In the genomic region with DNA sequence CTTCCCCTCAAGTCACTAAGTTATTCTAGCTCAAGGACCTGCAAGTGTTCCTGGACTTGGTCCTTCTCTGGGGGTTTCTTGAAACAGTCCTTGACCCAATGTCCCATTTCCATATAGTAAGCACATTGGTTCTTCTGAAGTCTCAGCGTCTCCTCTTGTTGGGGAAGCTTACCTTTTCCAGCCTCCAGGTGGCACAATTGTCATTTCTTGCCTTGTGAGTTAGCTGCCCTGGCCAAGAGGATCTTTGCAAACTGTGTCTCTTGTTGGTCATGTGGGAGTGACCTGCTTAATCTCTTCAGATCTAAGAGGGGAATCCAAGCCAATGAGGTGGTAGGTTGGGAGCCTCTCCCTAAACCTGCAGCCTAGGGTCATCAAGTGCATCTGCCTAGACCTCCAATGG, we compare ENCODE assay signal across 10 mouse cellular contexts. TPM values are rescaled to one million over a fixed set of nuclear protein-coding genes. Genes with fewer than 3 reads are reported as not detected.
DNase-seq lines count a peak whose midpoint lies in the region; ATAC-seq and TF ChIP-seq lines count a peak whose summit lies in the region.
"Had no signal": no experiment of that assay in that cellular context is flagged by ENCODE, and none has a peak within 500 bp of the region (broad histone marks: within the 10 kb centered on the region; RNA-seq: fewer than 3 reads in every experiment).

No protein-coding gene starts in this region.

- no peak for TF ChIP-seq POLR2A in MEL (IDR thresholded peaks at IDR 0.05; ENCODE audit: control insufficient read depth in 1 of 2, insufficient read depth in 1 of 2, low read depth in 1 of 2, low read length in 2 of 2, poor library complexity in 1 of 2)

- no peaks in the 10 kb centered on the region for H3K36me3 ChIP-seq in heart, embryonic 10.5 days
- no peaks in the 10 kb centered on the region for H3K36me3 ChIP-seq in MEL (ENCODE audit: control insufficient read depth in 1 of 2, insufficient read depth in 2 of 2, low read length in 2 of 2)
- H3K36me3 ChIP-seq: limb, embryonic 12.5 days; neural tube, embryonic 13.5 days had no signal

- WGBS in heart, embryonic 10.5 days: 9% methylated on average over 1 of the region's 1 CpGs

- TF ChIP-seq EP300 in MEL (IDR thresholded peaks at IDR 0.05; ENCODE audit: low read depth in 1 of 2, low read length in 2 of 2): no peak

- no peak overlapping the region for H3K27ac ChIP-seq in heart, embryonic 10.5 days
- no peak overlapping the region for H3K27ac ChIP-seq in MEL (ENCODE audit: control insufficient read depth, low read depth, low read length)
- H3K27ac ChIP-seq: limb, embryonic 12.5 days; neural tube, embryonic 13.5 days had no signal

- DNase-seq in heart, postnatal 4 days: peak; percentile 13
- DNase-seq in heart, embryonic 10.5 days (ENCODE audit: low spot score): no peak
- peak; percentile 58 for DNase-seq in 3T3-L1 (ENCODE audit: low read depth, low spot score)
- peak; percentile 11 for DNase-seq in MEL (ENCODE audit: low read depth, low spot score)
- peak; percentile 21 to 68 for DNase-seq in kidney, postnatal 36 days
- DNase-seq in ovary, postnatal 10 days (ENCODE audit: low spot score): no peak
- DNase-seq in layer of hippocampus, adult 11-12 months (ENCODE audit: low spot score): no peak

- no peak overlapping the region for H3K4me3 ChIP-seq in heart, embryonic 10.5 days
- H3K4me3 ChIP-seq in MEL (ENCODE audit: control insufficient read depth in 1 of 2, insufficient read depth in 1 of 2, low read depth in 2 of 2, low read length in 2 of 2): no peak overlapping the region
- H3K4me3 ChIP-seq: limb, embryonic 12.5 days; neural tube, embryonic 13.5 days had no signal

- H3K27me3 ChIP-seq in heart, embryonic 10.5 days (ENCODE audit: insufficient read depth, poor library complexity, severe bottlenecking): no peaks in the 10 kb centered on the region
- no peaks in the 10 kb centered on the region for H3K27me3 ChIP-seq in MEL (ENCODE audit: control insufficient read depth in 1 of 2, insufficient read depth in 2 of 2, low read length in 2 of 2)
- H3K27me3 ChIP-seq: limb, embryonic 12.5 days; neural tube, embryonic 13.5 days had no signal

- H3K9ac ChIP-seq in MEL (ENCODE audit: control insufficient read depth, low read depth, low read length, poor library complexity, severe bottlenecking): no peak overlapping the region
- H3K9ac ChIP-seq: limb, embryonic 12.5 days; neural tube, embryonic 13.5 days had no signal

- no peak for ATAC-seq in monocyte, adult 5-6 weeks (replicated peaks; ENCODE audit: insufficient number of reproducible peaks, low FRiP score, low TSS enrichment, poor library complexity, severe bottlenecking)

- peak in 2 of 3 experiments; percentile 7 to 28; a peak in 3 of 6 replicates for TF ChIP-seq CTCF in MEL (IDR thresholded peaks at IDR 0.05 in 2 of 3, conservative IDR thresholded peaks at IDR 0.05 in 1 of 3; ENCODE audit: control insufficient read depth in 1 of 3, insufficient read depth in 1 of 3, low read depth in 2 of 3, low read length in 3 of 3, poor library complexity in 1 of 3, severe bottlenecking in 1 of 3)

- H3K9me3 ChIP-seq in heart, embryonic 10.5 days: no peaks in the 10 kb centered on the region
- H3K9me3 ChIP-seq in MEL (replicated peaks; ENCODE audit: insufficient read depth, low read length): no peaks in the 10 kb centered on the region
- H3K9me3 ChIP-seq: neural tube, embryonic 13.5 days had no signal

- no peaks in the 10 kb centered on the region for H3K4me1 ChIP-seq in heart, embryonic 10.5 days
- H3K4me1 ChIP-seq in MEL (ENCODE audit: control insufficient read depth in 1 of 2, insufficient read depth in 2 of 2, low read length in 2 of 2): no peaks in the 10 kb centered on the region
- H3K4me1 ChIP-seq: limb, embryonic 12.5 days; neural tube, embryonic 13.5 days had no signal

- TF ChIP-seq RAD21 in MEL (IDR thresholded peaks at IDR 0.05; ENCODE audit: low read depth, low read length): peak; percentile 26

- H3K79me2 ChIP-seq in MEL (ENCODE audit: control insufficient read depth, insufficient read depth, low read length, poor library complexity): no peaks in the 10 kb centered on the region

TF ChIP-seq in MEL, 35 proteins besides CTCF, POLR2A, EP300 and RAD21:
- TF ChIP-seq POLR2AphosphoS2 (IDR thresholded peaks at IDR 0.05; ENCODE audit: low read length) (no peak), SMC3 (IDR thresholded peaks at IDR 0.05; ENCODE audit: low read depth, low read length) (0 out of 2 replicates have a peak, but pooled peaks have one; percentile 15)

RNA-seq across cellular contexts. Expression of a gene that starts 19.3 kb away (rescaled TPM):
- 1 to 10 TPM; 4.1 to 5.1 TPM for total RNA-seq in heart, postnatal 4 days (2021)
- polyA plus RNA-seq in heart, embryonic 10.5 days (2016; fragmentation: Nextera tagmentation; extraction: Ambion mirVana): 8.1 and 11.5 TPM in 2 replicates
- 4.2 and 6.2 TPM in 2 replicates for total RNA-seq in MEL (2012; rRNA removed)
- 1 to 10 TPM in 1 of 2 experiments, not detected in 1; 4.5 TPM for polyA plus RNA-seq in MEL (2012; ENCODE audit: insufficient read depth in 1 of 2, insufficient read length in 2 of 2, low read depth in 1 of 2, low replicate concordance in 2 of 2, missing spikeins in 1 of 2)
- total RNA-seq in monocyte, adult 5-6 weeks (2017): 4.9 to 11.2 TPM (median 7.6 TPM) in 3 replicates

RNA-seq across cellular contexts. Expression of a gene that starts 21.6 kb away (rescaled TPM):
- under 1 TPM; 0.23 to 0.76 TPM for total RNA-seq in heart, postnatal 4 days (2021)
- 4.7 and 5.0 TPM in 2 replicates for polyA plus RNA-seq in heart, embryonic 10.5 days (2016; fragmentation: Nextera tagmentation; extraction: Ambion mirVana)
- total RNA-seq in MEL (2012; rRNA removed): not detected in 2 replicates
- polyA plus RNA-seq in MEL (2012; ENCODE audit: insufficient read depth in 1 of 2, insufficient read length in 2 of 2, low read depth in 1 of 2, low replicate concordance in 2 of 2, missing spikeins in 1 of 2): not detected
- 0.68 TPM in 1 of 3 replicates, not detected in the others for total RNA-seq in monocyte, adult 5-6 weeks (2017)

RNA-seq across cellular contexts. Expression of a gene that starts 41.2 kb away (rescaled TPM):
- 1 to 10 TPM; 2.2 to 3.4 TPM for total RNA-seq in heart, postnatal 4 days (2021)
- 4.6 and 5.0 TPM in 2 replicates for polyA plus RNA-seq in heart, embryonic 10.5 days (2016; fragmentation: Nextera tagmentation; extraction: Ambion mirVana)
- 0.50 and 0.59 TPM in 2 replicates for total RNA-seq in MEL (2012; rRNA removed)
- under 1 TPM in 1 of 2 experiments, not detected in 1; 0.84 TPM for polyA plus RNA-seq in MEL (2012; ENCODE audit: insufficient read depth in 1 of 2, insufficient read length in 2 of 2, low read depth in 1 of 2, low replicate concordance in 2 of 2, missing spikeins in 1 of 2)
- total RNA-seq in monocyte, adult 5-6 weeks (2017): 3.6 to 4.1 TPM (median 3.6 TPM) in 3 replicates

RNA-seq across cellular contexts. Expression of a gene that starts 58.0 kb away (rescaled TPM):
- 10 to 100 TPM in 1 of 2 experiments, 1 to 10 TPM in 1; 8.2 to 10.3 TPM for total RNA-seq in heart, postnatal 4 days (2021)
- polyA plus RNA-seq in heart, embryonic 10.5 days (2016; fragmentation: Nextera tagmentation; extraction: Ambion mirVana): 7.3 and 8.4 TPM in 2 replicates
- not detected in 2 replicates for total RNA-seq in MEL (2012; rRNA removed)
- not detected for polyA plus RNA-seq in MEL (2012; ENCODE audit: insufficient read depth in 1 of 2, insufficient read length in 2 of 2, low read depth in 1 of 2, low replicate concordance in 2 of 2, missing spikeins in 1 of 2)
- total RNA-seq in monocyte, adult 5-6 weeks (2017): 1.7 to 4.3 TPM (median 2.3 TPM) in 3 replicates

Comparison
In these comparisons a context has a peak if more than half of its experiments do, and no peak if none do; other contexts are left out.
1. DNase-seq: peak in heart, postnatal 4 days (single experiment), 3T3-L1 (single experiment), MEL (single experiment) and kidney, postnatal 36 days (2 of 2); none in heart, embryonic 10.5 days (single experiment), ovary, postnatal 10 days (single experiment) and layer of hippocampus, adult 11-12 months (single experiment).